Mouse (Mus musculus) liver, embryonic 13.5 days (tissue): Measurements from ENCODE around the gene Opn3. TPM values are rescaled to one million over a fixed set of nuclear protein-coding genes. Genes with fewer than 3 reads are reported as not detected.

Experiments
- ATAC-seq: fragments of 200-750 bp; cut with Nextera tagmentation; 2 replicates; pipeline ENCODE4 v1.8.0; 2017; ENCODE audit warnings: low read depth, mild to moderate bottlenecking, moderate number of reproducible peaks, moderate library complexity
- DNase-seq: peaks from one replicate; pipeline ENCODE4 v3.0.0; 2022
- H3K27ac ChIP-seq: fragments of 300-500 bp; sonication (generic); 2 replicates; pipeline ENCODE4 v1.5.1; 2015; ENCODE audit warnings: moderate library complexity, mild to moderate bottlenecking, inconsistent platforms
- H3K27me3 ChIP-seq: fragments of 300-500 bp; sonication (generic); 2 replicates; pipeline ENCODE4 v1.6.1; 2015; ENCODE audit warnings: mild to moderate bottlenecking, inconsistent platforms
- H3K36me3 ChIP-seq: fragments of 300-500 bp; sonication (generic); 2 replicates; pipeline ENCODE4 v1.6.1; 2015; ENCODE audit warnings: mild to moderate bottlenecking, inconsistent platforms
- H3K4me1 ChIP-seq: fragments of 300-500 bp; sonication (generic); replicated peaks from 2 replicates; pipeline ENCODE4 v1.6.1; 2015; ENCODE audit warnings: inconsistent platforms
- H3K4me2 ChIP-seq: fragments of 300-500 bp; sonication (generic); 2 replicates; pipeline ENCODE4 v1.6.1; 2015; ENCODE audit warnings: inconsistent platforms, mild to moderate bottlenecking, moderate library complexity
- H3K4me3 ChIP-seq: fragments of 300-500 bp; sonication (generic); replicated peaks from 2 replicates; pipeline ENCODE4 v1.5.1; 2015; ENCODE audit warnings: mild to moderate bottlenecking, inconsistent platforms
- H3K9ac ChIP-seq: fragments of 300-500 bp; sonication (generic); 2 replicates; pipeline ENCODE4 v1.6.1; 2015; ENCODE audit warnings: mild to moderate bottlenecking, inconsistent platforms
- H3K9me3 ChIP-seq: fragments of 300-500 bp; sonication (generic); replicated peaks from 2 replicates; pipeline ENCODE4 v1.6.1; 2016; ENCODE audit warnings: inconsistent platforms
- WGBS: fragments of 180-500 bp; shearing (Covaris S2); methylation state at CpG from one replicate; pipeline ENCODE4 v1.1.7; 2015; ENCODE audit not compliant: insufficient replicate concordance; 5-methylcytosine and 5-hydroxymethylcytosine counted together
- polyA plus RNA-seq: library from polyadenylated mRNA; unstranded; fragments of >200 nt; fragmentation: Nextera tagmentation; extraction: Ambion mirVana; gene quantifications from 2 replicates; pipeline ENCODE4 v1.2.1, GENCODE M21; 2015

Opn3 gene
- polyA plus RNA-seq, result 1.5 and 1.9 TPM in 2 replicates

GRCm38 (mm10) chr1:175692246-175692996, at the start of gene Opn3, which contains the start of gene Chml:
Opn3 (minus strand) TSS chr1:175692776.
Chml (minus strand) TSS chr1:175692901.
- peak; percentile 95 for ATAC-seq
- WGBS, result under 1% methylated on average over 70 of the region's 73 CpGs
- Histone ChIP-seq H3K4me2 (peak within 1 kb of the TSS; percentile 99), H3K4me1 (peaks cover 28% of the 10 kb centered on the region), H3K9me3 (no peaks in the 10 kb centered on the region), H3K4me3 (peak within 1 kb of the TSS; percentile 80), H3K9ac (peak within 1 kb of the TSS; percentile 86), H3K27me3 (no peaks in the 10 kb centered on the region), H3K36me3 (peaks cover 7% of the 10 kb centered on the region; the same call in 1 of the 2 replicates), H3K27ac (peak within 1 kb of the TSS; percentile 77)
- DNase-seq, result peak; percentile 97

- H3K27me3 ChIP-seq, result no peaks in the 10 kb centered on the region
- no peak overlapping the region for H3K4me3 ChIP-seq
- H3K4me1 ChIP-seq, result no peaks in the 10 kb centered on the region
- 30% methylated on average over 7 of the region's 7 CpGs for WGBS
- no peaks in the 10 kb centered on the region for H3K9me3 ChIP-seq
- DNase-seq, result no peak
- no peak overlapping the region for H3K27ac ChIP-seq
- no peaks in the 10 kb centered on the region for H3K36me3 ChIP-seq
- no peak overlapping the region for H3K9ac ChIP-seq
- no peak for ATAC-seq
- no peak overlapping the region for H3K4me2 ChIP-seq
These were observed 33.2 kb upstream of the Opn3 start for GRCm38 (mm10) chr1:175725771-175726170.

- no peak overlapping the region for H3K9ac ChIP-seq
- H3K4me2 ChIP-seq, result no peak overlapping the region
- H3K27me3 ChIP-seq, result no peaks in the 10 kb centered on the region
- WGBS, result 75% methylated on average over 9 of the region's 9 CpGs
- no peak overlapping the region for H3K27ac ChIP-seq
- no peak for DNase-seq
- H3K4me3 ChIP-seq, result no peak overlapping the region
- ATAC-seq, result no peak
- no peaks in the 10 kb centered on the region for H3K4me1 ChIP-seq
- H3K36me3 ChIP-seq, result no peaks in the 10 kb centered on the region
- H3K9me3 ChIP-seq, result no peaks in the 10 kb centered on the region
These were observed 24.3 kb upstream of the Opn3 start for GRCm38 (mm10) chr1:175716832-175717231.

DNA sequence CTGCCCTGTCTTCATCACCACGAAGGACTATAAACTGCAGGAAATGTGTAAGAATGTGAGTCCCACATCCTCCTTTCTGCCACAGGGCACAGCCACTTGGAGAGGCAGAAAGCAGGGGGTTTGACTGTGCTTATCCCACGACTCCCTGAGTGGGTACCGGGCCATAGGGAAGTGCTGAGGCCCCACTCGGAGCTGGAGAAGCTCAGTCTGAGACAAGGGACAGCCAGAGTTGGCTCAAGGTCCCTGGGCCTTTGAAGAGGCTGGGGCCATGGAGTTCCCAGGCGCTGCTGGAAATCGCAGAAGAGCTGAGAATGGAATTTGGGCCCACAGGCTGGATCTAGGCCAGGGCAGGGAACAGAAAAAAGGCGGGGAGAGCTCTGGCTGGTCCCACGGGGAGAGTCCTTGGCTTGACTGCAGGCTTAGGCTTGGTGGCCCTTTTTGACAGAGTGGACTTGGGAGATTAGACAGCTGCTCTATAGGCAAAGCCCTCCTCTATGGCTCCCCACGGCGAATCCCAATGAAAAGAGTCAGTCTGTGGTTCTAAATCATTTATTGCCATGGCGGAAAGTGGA, 19.8 kb upstream of the Opn3 start:
- no peaks in the 10 kb centered on the region for H3K4me1 ChIP-seq
- DNase-seq (no peak), ATAC-seq (no peak)
- H3K36me3 ChIP-seq, result no peaks in the 10 kb centered on the region
- no peaks in the 10 kb centered on the region for H3K27me3 ChIP-seq
- H3K27ac ChIP-seq, result no peak overlapping the region
- WGBS, result 58% methylated on average over 11 of the region's 11 CpGs
- no peaks in the 10 kb centered on the region for H3K9me3 ChIP-seq
- no peak overlapping the region for H3K9ac ChIP-seq
- no peak overlapping the region for H3K4me3 ChIP-seq
- H3K4me2 ChIP-seq, result no peak overlapping the region

- no peak overlapping the region for H3K27ac ChIP-seq
- H3K27me3 ChIP-seq, result no peaks in the 10 kb centered on the region
- DNase-seq (no peak), ATAC-seq (no peak)
- no peaks in the 10 kb centered on the region for H3K9me3 ChIP-seq
- no peak overlapping the region for H3K9ac ChIP-seq
- H3K4me1 ChIP-seq, result no peaks in the 10 kb centered on the region
- H3K4me2 ChIP-seq, result no peak overlapping the region
- H3K4me3 ChIP-seq, result no peak overlapping the region
- no peaks in the 10 kb centered on the region for H3K36me3 ChIP-seq
These were observed 15.4 kb upstream of the Opn3 start for GRCm38 (mm10) chr1:175708013-175708412.

DNA sequence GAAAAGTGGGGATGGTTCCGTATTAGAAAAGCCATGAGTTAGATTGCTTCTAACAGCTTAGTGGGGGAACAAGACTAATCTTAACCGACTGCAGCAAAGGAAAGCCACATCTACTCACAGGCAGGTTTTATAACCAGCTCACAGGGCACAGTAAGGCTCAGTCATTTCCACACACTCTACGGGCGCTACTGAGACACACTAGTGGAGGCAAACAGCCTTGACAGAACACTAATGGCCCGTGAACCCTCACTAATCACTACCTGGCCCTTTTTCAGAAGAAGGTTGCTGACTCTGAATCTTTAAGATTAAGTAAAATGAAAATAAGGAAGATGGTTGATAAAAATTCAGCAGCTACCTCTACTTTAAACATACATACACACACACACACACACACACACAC, 15.0 kb upstream of the Opn3 start:
- H3K27me3 ChIP-seq, result no peaks in the 10 kb centered on the region
- no peaks in the 10 kb centered on the region for H3K9me3 ChIP-seq
- DNase-seq, result no peak
- no peak overlapping the region for H3K4me3 ChIP-seq
- H3K27ac ChIP-seq, result no peak overlapping the region
- no peaks in the 10 kb centered on the region for H3K36me3 ChIP-seq
- ATAC-seq, result no peak
- no peak overlapping the region for H3K9ac ChIP-seq
- H3K4me2 ChIP-seq, result no peak overlapping the region
- WGBS, result 58% methylated on average over 5 of the region's 5 CpGs
- H3K4me1 ChIP-seq, result no peaks in the 10 kb centered on the region

GRCm38 (mm10) chr1:175701145-175701544, 8.6 kb upstream of the Opn3 start:
- WGBS, result 57% methylated on average over 4 of the region's 4 CpGs
- H3K27ac ChIP-seq, result no peak overlapping the region
- H3K9me3 ChIP-seq, result no peaks in the 10 kb centered on the region
- no peak overlapping the region for H3K4me2 ChIP-seq
- DNase-seq, result no peak
- no peaks in the 10 kb centered on the region for H3K4me1 ChIP-seq
- H3K36me3 ChIP-seq, result no peaks in the 10 kb centered on the region
- H3K9ac ChIP-seq, result no peak overlapping the region
- H3K27me3 ChIP-seq, result no peaks in the 10 kb centered on the region
- no peak for ATAC-seq
- no peak overlapping the region for H3K4me3 ChIP-seq

DNA sequence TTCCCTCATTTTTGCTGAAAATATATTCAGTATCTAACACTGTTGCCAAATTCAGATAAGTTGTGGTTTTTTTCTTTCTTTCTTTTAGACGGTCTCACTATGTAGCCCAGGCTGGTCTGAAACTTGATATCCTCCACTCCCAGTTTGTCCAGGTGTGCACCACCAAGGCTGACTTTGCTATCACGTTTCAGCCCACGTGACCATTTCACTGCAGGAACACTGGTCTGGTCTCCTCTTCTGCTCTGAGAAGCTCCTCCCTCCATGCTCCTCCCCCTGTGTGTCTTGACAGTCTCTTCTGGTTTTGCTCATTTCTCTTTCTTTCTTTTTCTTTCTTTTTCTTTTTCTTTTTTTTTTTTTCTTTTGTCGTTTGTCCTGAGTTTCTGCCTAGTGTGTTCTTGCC, 7.2 kb upstream of the Opn3 start:
- ATAC-seq, result 0 out of 2 replicates have a peak, but pooled peaks have one; percentile 43
- H3K36me3 ChIP-seq, result no peaks in the 10 kb centered on the region
- WGBS, result 14% methylated on average over 4 of the region's 4 CpGs
- H3K9me3 ChIP-seq, result no peaks in the 10 kb centered on the region
- no peak overlapping the region for H3K27ac ChIP-seq
- DNase-seq, result no peak
- no peak overlapping the region for H3K9ac ChIP-seq
- H3K4me3 ChIP-seq, result no peak overlapping the region
- no peaks in the 10 kb centered on the region for H3K27me3 ChIP-seq
- no peak overlapping the region for H3K4me2 ChIP-seq
- H3K4me1 ChIP-seq, result no peaks in the 10 kb centered on the region

- Histone ChIP-seq H3K27ac (no peak overlapping the region), H3K4me3 (no peak overlapping the region), H3K36me3 (no peaks in the 10 kb centered on the region), H3K4me1 (no peaks in the 10 kb centered on the region), H3K9ac (no peak overlapping the region), H3K27me3 (no peaks in the 10 kb centered on the region), H3K4me2 (no peak overlapping the region), H3K9me3 (no peaks in the 10 kb centered on the region)
- no peak for DNase-seq
- 41% methylated on average over 3 of the region's 3 CpGs for WGBS
- no peak for ATAC-seq
These were observed 6.8 kb upstream of the Opn3 start for GRCm38 (mm10) chr1:175699375-175699774.

- no peaks in the 10 kb centered on the region for H3K36me3 ChIP-seq
- no peak for ATAC-seq
- H3K4me2 ChIP-seq, result no peak within 1 kb of the TSS
- no peak within 1 kb of the TSS for H3K9ac ChIP-seq
- DNase-seq, result no peak
- H3K9me3 ChIP-seq, result no peaks in the 10 kb centered on the region
- H3K27me3 ChIP-seq, result no peaks in the 10 kb centered on the region
- peaks cover 6% of the 10 kb centered on the region for H3K4me1 ChIP-seq
- H3K27ac ChIP-seq, result no peak within 1 kb of the TSS
- no peak within 1 kb of the TSS for H3K4me3 ChIP-seq
- WGBS, result 50% methylated on average over 1 of the region's 1 CpGs
These were observed 5.7 kb upstream of the Opn3 start, which contains the start of gene Wdr64 for GRCm38 (mm10) chr1:175698293-175698692. Wdr64 (plus strand) TSS chr1:175698593.

DNA sequence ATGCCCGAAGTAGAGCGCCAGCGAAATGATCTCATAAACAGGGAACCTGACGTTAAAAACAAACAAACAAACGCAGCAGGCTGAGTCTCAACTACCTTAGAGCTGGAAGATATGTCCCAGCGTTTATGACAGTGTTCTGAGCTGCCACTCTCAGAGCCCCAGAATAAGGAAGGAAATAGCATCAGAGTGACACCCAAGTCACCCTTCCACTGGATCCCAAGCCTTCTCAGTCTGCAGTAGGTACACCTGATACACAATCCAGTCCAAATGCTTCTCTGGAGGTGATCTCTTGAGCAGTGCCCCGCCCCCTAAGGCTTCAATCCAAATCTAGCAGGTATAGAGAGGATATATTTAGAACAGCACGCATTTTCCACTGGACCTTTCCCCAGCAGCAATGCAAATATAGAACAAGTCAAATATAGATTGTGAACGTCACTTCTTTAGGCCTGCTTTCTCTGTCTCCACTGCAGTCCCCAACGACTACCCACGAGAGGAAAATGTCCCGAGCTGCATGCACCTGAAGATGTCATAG, 919 bp upstream of the Opn3 start:
- H3K9ac ChIP-seq, result peak overlapping the region; percentile 62
- WGBS, result 41% methylated on average over 12 of the region's 12 CpGs

More for the DNA sequence above, 919 bp upstream of the Opn3 start:
- H3K36me3 ChIP-seq, result no peaks in the 10 kb centered on the region
- ATAC-seq (no peak), DNase-seq (no peak)
- H3K4me2 ChIP-seq, result peak overlapping the region; percentile 99
- H3K27ac ChIP-seq, result no peak overlapping the region
- no peaks in the 10 kb centered on the region for H3K27me3 ChIP-seq
- H3K4me1 ChIP-seq, result peaks cover 28% of the 10 kb centered on the region
- no peaks in the 10 kb centered on the region for H3K9me3 ChIP-seq
- H3K4me3 ChIP-seq, result peak overlapping the region; percentile 80
